Mouse (Mus musculus) liver, adult 2 months (tissue): ENCODE data around the gene St6galnac3.

Source experiments
- CTCF ChIP-seq: fragments of 200-500 bp; IDR thresholded peaks from 2 replicates; pipeline ENCODE4 v1.5.1; 2011; ENCODE audit warnings: low read depth, low read length, control low read depth
- POLR2A ChIP-seq: fragments of 200-500 bp; IDR thresholded peaks from 2 replicates; pipeline ENCODE4 v1.6.1; 2011; ENCODE audit warnings: low read length, control low read depth; ENCODE audit not compliant: insufficient read depth; ENCODE audit errors: extremely low read depth

GRCm38 (mm10) chr3:153659575-153660168, 65.3 kb downstream of the St6galnac3 start:
- no peak for TF ChIP-seq CTCF
- TF ChIP-seq POLR2A = no peak
